Mouse (Mus musculus) NIH3T3 (cell line): Measurements from ENCODE around the gene Rbm31y.
"Not testable (repeated sequence)": the region's sequence is repeated elsewhere in the genome, so short reads cannot be mapped to it uniquely, and the experiment has no call there.

ENCODE experiments used
- DNase-seq: peaks from one replicate; pipeline ENCODE4 v3.0.0-alpha.2; 2012; ENCODE audit warnings: low read depth

Rbm31y gene

GRCm38 (mm10) chrY:17400461-17400860, at the start of gene Rbm31y:
TSS of gene Rbm31y (plus strand) at chrY:17400761.
- not testable (repeated sequence) for DNase-seq
